Mouse (Mus musculus) spleen, adult 2 months (tissue): ENCODE results near the gene Olfr1256.

Experiments
- CTCF ChIP-seq: fragments of 200-500 bp; IDR thresholded peaks from 2 replicates; pipeline ENCODE4 v1.5.1; 2011; ENCODE audit warnings: mild to moderate bottlenecking, inconsistent platforms; ENCODE audit not compliant: insufficient read depth, insufficient read length, insufficient replicate concordance; ENCODE audit errors: extremely low read depth
- POLR2A ChIP-seq: fragments of 200-500 bp; IDR thresholded peaks from 2 replicates; pipeline ENCODE4 v1.6.1; 2011; ENCODE audit warnings: low read depth, low read length, inconsistent platforms

- no peak for TF ChIP-seq CTCF
- TF ChIP-seq POLR2A: no peak
Observed at GRCm38 (mm10) chr2:89849230-89849629, 7.9 kb upstream of the Olfr1256 start.
